Mouse (Mus musculus) liver, embryonic 14.5 days (tissue): ENCODE results near the gene Gm11084.

ENCODE experiments used
- CTCF ChIP-seq: IDR thresholded peaks from 2 replicates; pipeline ENCODE4 v1.5.1; 2016; ENCODE audit warnings: antibody characterized with exemption, low read depth, control low read depth
- EP300 ChIP-seq: IDR thresholded peaks from 2 replicates; pipeline ENCODE4 v1.6.1; 2016; ENCODE audit warnings: antibody characterized with exemption, low read depth

GRCm38 (mm10) chr2:72994165-72994564 is 7.6 kb upstream of the Gm11084 start:
- TF ChIP-seq EP300 (no peak), CTCF (no peak)
